In genomic region chr4:95556663-95557332, GRCm38 (mm10) we compare ENCODE assay signal across 9 mouse cellular contexts. TPM values are rescaled to one million over a fixed set of nuclear protein-coding genes. Genes with fewer than 3 reads are reported as not detected.
DNase-seq lines count a peak whose midpoint lies in the region; ATAC-seq and TF ChIP-seq lines count a peak whose summit lies in the region.
"Had no signal": no experiment of that assay in that cellular context is flagged by ENCODE, and none has a peak within 500 bp of the region (broad histone marks: within the 10 kb centered on the region; RNA-seq: fewer than 3 reads in every experiment).

No protein-coding gene starts in this region.

- H3K4me1 ChIP-seq in heart, embryonic 12.5 days (replicated peaks): peaks cover 17% of the 10 kb centered on the region
- H3K4me1 ChIP-seq in ES-E14 (ENCODE audit: control insufficient read depth in 2 of 2, insufficient read depth in 2 of 2, low read length in 2 of 2, poor library complexity in 1 of 2): no peaks in the 10 kb centered on the region; a peak in 2 of 4 replicates

- no peak for DNase-seq in heart, postnatal 4 days
- no peak for DNase-seq in ES-E14 (ENCODE audit: low read depth, low spot score)
- DNase-seq in adrenal gland, adult 8-10 months: no peak
- no peak for DNase-seq in cerebellum, adult 18-20 months
- no peak for DNase-seq in spleen, adult 18-20 months

- peak; percentile 54; the same call in 1 of the 2 replicates for ATAC-seq in heart, embryonic 12.5 days (ENCODE audit: insufficient number of reproducible peaks, low FRiP score)
- ATAC-seq in hematopoietic stem cell, adult 5-6 weeks (replicated peaks in 1 of 2; ENCODE audit: insufficient read depth in 1 of 2, low FRiP score in 2 of 2, low TSS enrichment in 1 of 2, low read depth in 1 of 2, poor library complexity in 2 of 2, severe bottlenecking in 2 of 2): peak; percentile 51 to 54
- peak; percentile 23; the same call in 1 of the 2 replicates for ATAC-seq in megakaryocyte progenitor cell, adult 5-6 weeks (replicated peaks; ENCODE audit: poor library complexity)

- no peaks in the 10 kb centered on the region for H3K27me3 ChIP-seq in heart, embryonic 12.5 days (replicated peaks)

- H3K4me2 ChIP-seq in heart, embryonic 12.5 days: peak overlapping the region; percentile 66

- H3K36me3 ChIP-seq in heart, embryonic 12.5 days: no peaks in the 10 kb centered on the region
- no peaks in the 10 kb centered on the region for H3K36me3 ChIP-seq in ES-E14 (ENCODE audit: control insufficient read depth, insufficient read depth, low read length, poor library complexity, severe bottlenecking)
- H3K36me3 ChIP-seq: G1E had no signal

- peak overlapping the region; percentile 45 for H3K4me3 ChIP-seq in heart, embryonic 12.5 days
- peak overlapping the region; percentile 59 to 86 for H3K4me3 ChIP-seq in ES-E14 (ENCODE audit: insufficient read depth in 1 of 2, low read depth in 1 of 2, low read length in 2 of 2, poor library complexity in 1 of 2, severe bottlenecking in 1 of 2)

- peak overlapping the region; percentile 47; the same call in 1 of the 2 replicates for H3K9ac ChIP-seq in heart, embryonic 12.5 days
- peak overlapping the region; percentile 81 for H3K9ac ChIP-seq in ES-E14 (ENCODE audit: insufficient read depth, low read depth, low read length, poor library complexity, severe bottlenecking)

- no peak overlapping the region; the same call in 1 of the 2 replicates for H3K27ac ChIP-seq in heart, embryonic 12.5 days (ENCODE audit: poor library complexity, severe bottlenecking)
- H3K27ac ChIP-seq in ES-E14 (ENCODE audit: insufficient read depth, low read depth, low read length, poor library complexity, severe bottlenecking): no peak overlapping the region

- 37% methylated on average over 16 of the region's 16 CpGs for WGBS in heart, embryonic 12.5 days

- in situ Hi-C loops in ES-E14 (cut with MboI; ENCODE audit: low sequenced_read_pairs in 2 of 2, unreplicated experiment in 2 of 2): no loop called here

- H3K9me3 ChIP-seq in heart, embryonic 12.5 days (replicated peaks): no peaks in the 10 kb centered on the region
- H3K9me3 ChIP-seq in ES-E14 (ENCODE audit: control insufficient read depth, insufficient read depth, low read depth, low read length): no peaks in the 10 kb centered on the region
- H3K9me3 ChIP-seq: G1E had no signal

TF ChIP-seq in ES-E14, 5 proteins besides CTCF, POLR2A, EP300 and RAD21:
- TF ChIP-seq HCFC1 (IDR thresholded peaks at IDR 0.05; ENCODE audit: borderline replicate concordance, insufficient read depth, low read length): no peak
- no peak for TF ChIP-seq ZC3H11A (IDR thresholded peaks at IDR 0.05; ENCODE audit: borderline replicate concordance, low read depth, low read length)
- TF ChIP-seq CHD2 (IDR thresholded peaks at IDR 0.05; ENCODE audit: low read depth, low read length): no peak
- no peak for TF ChIP-seq ZNF384 (IDR thresholded peaks at IDR 0.05; ENCODE audit: low read depth, low read length)
- TF ChIP-seq MAFK (IDR thresholded peaks at IDR 0.05; ENCODE audit: insufficient read depth, low read depth, low read length): no peak

RNA-seq across cellular contexts. Expression of gene Fggy, which starts 0.5 kb away (rescaled TPM):
- 4.7 and 5.8 TPM in 2 replicates for polyA plus RNA-seq in heart, embryonic 12.5 days (2016; fragmentation: Nextera tagmentation; extraction: Ambion mirVana)
- 1 to 10 TPM; 7.5 to 8.3 TPM for total RNA-seq in heart, postnatal 4 days (2021)
- 8.2 and 8.6 TPM in 2 replicates for total RNA-seq in ES-E14 (2012; rRNA removed)
- 18.2 and 21.1 TPM in 2 replicates for total RNA-seq in hematopoietic stem cell, adult 5-6 weeks (2017)
- total RNA-seq in megakaryocyte progenitor cell, adult 5-6 weeks (2015): 7.3 and 9.5 TPM in 2 replicates
- total RNA-seq in megakaryocyte progenitor cell, adult 5-6 weeks (2017): 8.3 and 10.1 TPM in 2 replicates
- total RNA-seq in adrenal gland, adult 8-10 months (2022): 10 to 100 TPM; 57.0 to 86.3 (median 73.5) TPM
- total RNA-seq: G1E had no signal
- polyA plus RNA-seq: G1E had no signal
